Mouse (Mus musculus) myocyte (in vitro differentiated cells): ENCODE results near the gene Nars2.

ENCODE experiments used
- CEBPB ChIP-seq: IDR thresholded peaks from 2 replicates; pipeline ENCODE4 v1.6.1; 2011; ENCODE audit warnings: mild to moderate bottlenecking, moderate library complexity; ENCODE audit not compliant: poor library complexity, insufficient read depth, severe bottlenecking
- E2F4 ChIP-seq: IDR thresholded peaks from one replicate; pipeline ENCODE4 v1.6.1; 2011; ENCODE audit warnings: mild to moderate bottlenecking, control low read depth, moderate library complexity; ENCODE audit not compliant: insufficient read depth
- MAX ChIP-seq: IDR thresholded peaks from one replicate; pipeline ENCODE4 v1.6.1; 2011; ENCODE audit warnings: low read depth, mild to moderate bottlenecking, control low read depth
- MYOG ChIP-seq, 3 experiments: IDR thresholded peaks; one replicate each; pipeline ENCODE4 v1.6.1; 2011; ENCODE audit warnings: control low read depth in 2 of 3, low read depth in 2 of 3, mild to moderate bottlenecking in 2 of 3; ENCODE audit not compliant: insufficient read length in 2 of 3, control insufficient read depth in 1 of 3, insufficient read depth in 1 of 3
- POLR2A ChIP-seq: IDR thresholded peaks from one replicate; pipeline ENCODE4 v1.6.1; 2011; ENCODE audit warnings: low read depth, mild to moderate bottlenecking, control low read depth, moderate library complexity; ENCODE audit not compliant: insufficient read length
- REST ChIP-seq: IDR thresholded peaks from one replicate; pipeline ENCODE4 v1.6.1; 2011; ENCODE audit warnings: mild to moderate bottlenecking, control low read depth, moderate library complexity; ENCODE audit not compliant: insufficient read depth, insufficient read length
- TCF12 ChIP-seq: IDR thresholded peaks from one replicate; pipeline ENCODE4 v1.6.1; 2011; ENCODE audit warnings: mild to moderate bottlenecking, control low read depth; ENCODE audit not compliant: poor library complexity, insufficient read depth, severe bottlenecking
- USF1 ChIP-seq: IDR thresholded peaks from one replicate; pipeline ENCODE4 v1.6.1; 2011; ENCODE audit warnings: low read depth, mild to moderate bottlenecking, control low read depth, moderate library complexity

GRCm38 (mm10) chr7:97085291-97085690 is 134.0 kb downstream of the Nars2 start:
- no peak for TF ChIP-seq MAX
- TF ChIP-seq POLR2A, result no peak
- TF ChIP-seq USF1, result no peak
- TF ChIP-seq REST, result no peak
- TF ChIP-seq E2F4, result no peak
- no peak for TF ChIP-seq CEBPB
- TF ChIP-seq TCF12, result no peak
- no peak for TF ChIP-seq MYOG (IDR thresholded peaks at IDR 0.05; ENCODE audit: control insufficient read depth in 1 of 3, insufficient read depth in 1 of 3, insufficient read length in 2 of 3, low read depth in 2 of 3)
